Mouse (Mus musculus): Measurements from ENCODE around the gene Pdgfc.

Pdgfc gene

DNA sequence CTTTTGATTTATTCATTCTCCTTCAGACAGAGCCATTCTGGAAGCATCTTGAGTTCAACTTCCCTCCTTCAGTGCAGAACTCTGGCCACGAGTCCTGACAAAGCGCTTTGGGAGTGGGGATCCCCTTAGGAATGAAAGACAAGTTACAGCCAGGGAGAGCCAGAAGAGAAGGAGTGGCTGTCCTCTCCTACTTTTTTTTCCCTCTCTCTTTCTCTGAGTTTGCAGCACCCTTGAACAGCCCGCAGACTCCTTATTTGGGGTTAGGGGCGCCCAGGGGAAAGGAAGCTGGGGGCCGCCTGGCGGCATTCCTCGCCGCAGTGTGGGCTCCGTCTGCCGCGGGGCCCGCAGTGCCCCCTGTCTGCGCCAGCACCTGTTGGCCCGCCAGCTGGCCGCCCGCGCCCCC, at the start of gene Pdgfc:
TSS of gene Pdgfc (plus strand) at position 266 of the 403 bp plus-strand sequence.
- DNase-seq (ENCODE audit: low read depth, low spot score) = no peak

DNA sequence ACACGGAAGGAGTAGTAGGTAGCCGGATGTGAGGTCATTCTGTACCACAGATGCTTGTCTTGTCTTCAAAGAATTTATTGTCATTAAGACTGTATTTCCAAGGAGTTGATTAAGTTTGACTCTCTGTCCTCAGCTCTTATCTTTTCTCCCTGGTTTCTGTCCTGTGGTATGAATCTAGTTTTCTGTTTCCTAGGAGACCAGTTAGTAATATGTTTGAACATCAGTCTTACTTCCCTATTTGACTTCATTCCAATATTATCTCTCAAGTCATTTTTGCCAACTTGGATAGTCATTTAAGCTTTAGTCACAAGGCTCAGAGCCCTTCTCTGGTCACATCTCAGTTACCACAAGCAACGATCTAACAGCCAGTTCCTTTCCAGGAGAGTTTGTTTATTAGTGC, 27.0 kb upstream of the Pdgfc start:
- DNase-seq (ENCODE audit: low read depth, low spot score) = no peak

DNA sequence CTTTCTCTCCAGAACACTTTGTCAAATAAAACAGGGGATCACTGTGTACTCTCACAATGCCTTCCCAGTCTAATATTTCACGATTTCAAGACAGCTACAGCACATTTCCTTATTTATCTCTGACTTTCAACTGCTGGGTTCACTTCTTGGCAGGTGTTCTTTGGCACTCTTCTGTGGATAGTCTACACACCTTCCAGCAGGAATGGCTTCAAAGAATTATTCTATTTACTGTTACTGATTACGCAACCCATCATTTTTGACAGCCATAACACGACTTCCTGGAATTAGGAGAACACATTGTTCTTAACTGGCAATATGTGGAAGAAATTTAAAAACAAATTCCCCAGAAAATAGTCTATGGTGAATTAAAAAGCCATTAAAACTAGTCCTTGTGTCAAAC, 26.3 kb upstream of the Pdgfc start:
- DNase-seq (ENCODE audit: low read depth, low spot score) = no peak

DNA sequence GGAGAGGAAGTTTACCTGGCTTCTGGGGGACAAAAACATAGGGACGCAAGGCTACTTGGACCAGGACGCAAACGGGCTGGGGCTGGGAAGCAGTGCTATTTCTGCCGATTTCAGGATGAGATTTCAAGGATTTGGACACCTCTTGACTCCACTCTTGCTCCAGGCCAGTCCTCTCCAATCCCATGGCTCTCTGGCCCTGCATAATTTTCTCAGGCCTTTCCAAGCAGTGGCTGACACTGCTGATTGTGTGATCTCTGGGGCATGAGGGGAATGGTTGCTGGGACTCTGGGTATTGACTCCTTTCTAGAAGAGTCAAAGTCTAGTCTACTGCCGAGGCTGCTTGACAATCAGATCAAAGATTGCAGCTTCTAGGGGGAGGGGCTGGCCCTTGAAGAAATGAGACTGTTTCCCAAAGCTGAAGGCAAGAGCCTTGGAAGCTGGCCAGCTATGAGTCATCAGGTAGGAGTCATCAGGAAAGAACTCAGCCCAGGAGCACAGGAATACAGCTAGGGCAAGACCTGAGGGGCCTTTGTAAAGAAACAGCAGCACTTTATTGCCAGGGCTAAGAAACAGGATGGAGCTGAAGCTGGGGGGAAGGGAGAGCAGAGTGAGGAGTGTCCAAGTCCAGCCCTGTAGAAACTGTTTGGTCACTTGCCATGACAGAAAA, 18.7 kb upstream of the Pdgfc start:
- DNase-seq (ENCODE audit: low read depth, low spot score) = peak; percentile 82

DNA sequence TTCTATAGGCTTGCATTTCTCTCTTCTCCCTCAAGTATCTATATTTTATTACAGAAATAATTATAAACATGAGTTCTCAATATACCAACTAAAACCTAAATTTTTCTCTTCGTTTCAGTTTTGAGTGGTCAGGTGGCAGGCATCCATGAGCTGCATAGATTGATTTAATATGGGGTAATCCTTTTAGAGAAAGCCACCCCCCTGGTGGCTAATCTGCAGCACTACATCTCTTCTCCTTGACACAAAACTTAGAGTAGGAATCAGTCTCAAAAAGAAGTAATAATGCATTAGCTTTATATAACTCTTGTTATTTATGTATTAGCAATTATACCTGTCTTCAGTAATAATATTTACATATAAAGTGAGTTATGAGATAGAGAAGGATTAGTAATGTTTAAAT, 16.2 kb upstream of the Pdgfc start:
- DNase-seq (ENCODE audit: low read depth, low spot score) = no peak

DNA sequence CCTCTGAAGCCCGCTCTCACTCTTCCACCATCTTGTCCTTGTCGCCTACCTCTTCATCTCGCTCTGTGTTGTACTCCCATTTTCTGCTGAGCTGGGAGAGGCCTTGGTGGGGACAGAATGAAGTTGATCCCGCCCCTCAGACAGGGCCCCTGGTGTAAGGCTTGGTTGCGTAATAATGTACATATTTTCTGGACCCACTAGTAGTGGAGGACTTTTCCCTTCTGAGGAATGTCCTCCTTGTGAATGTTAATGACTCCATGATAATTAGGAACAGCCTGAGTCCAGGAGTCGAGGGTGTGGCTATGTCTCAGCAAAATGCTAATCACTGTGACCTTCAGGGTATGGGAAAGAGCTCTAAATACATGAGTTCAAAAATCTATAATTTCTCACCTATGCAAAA, 14.4 kb upstream of the Pdgfc start:
- no peak for DNase-seq (ENCODE audit: low read depth, low spot score)

DNA sequence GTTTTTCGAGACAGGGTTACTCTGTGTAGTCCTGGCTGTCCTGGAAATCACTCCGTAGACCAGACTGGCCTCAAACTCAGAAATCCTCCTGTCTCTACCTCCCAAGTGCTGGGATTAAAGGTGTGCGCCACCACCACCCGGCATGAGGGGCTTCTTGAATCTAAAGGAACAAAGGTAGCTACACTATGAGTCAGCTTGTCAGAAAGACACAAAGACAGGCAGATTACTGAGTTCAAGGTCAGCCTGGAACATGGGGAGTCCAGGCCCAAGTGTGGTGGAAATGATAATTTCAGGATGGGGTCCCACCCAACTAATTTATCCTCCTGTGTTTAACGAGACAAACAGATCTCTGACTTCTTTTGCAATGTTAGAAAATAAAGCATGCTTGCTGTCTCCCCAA, 13.9 kb upstream of the Pdgfc start:
- DNase-seq (ENCODE audit: low read depth, low spot score) = no peak

DNA sequence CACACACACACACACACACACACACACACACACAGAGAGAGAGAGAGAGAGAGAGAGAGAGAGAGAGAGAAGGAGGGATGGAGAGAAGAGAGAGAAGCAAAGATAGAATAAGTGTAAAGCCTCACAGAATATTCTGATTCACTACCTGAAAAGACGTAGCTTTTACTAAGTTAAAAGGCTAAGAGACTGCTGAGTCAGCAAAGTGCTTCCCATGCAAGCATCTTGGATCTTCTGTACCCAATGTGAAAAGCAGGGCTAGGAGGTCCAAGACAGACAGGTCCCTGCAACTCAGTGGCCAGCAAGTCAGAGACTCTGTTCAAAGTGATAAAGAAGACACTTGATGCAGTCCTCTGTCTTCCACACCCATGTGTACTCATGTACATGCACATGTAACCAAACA, 13.4 kb upstream of the Pdgfc start:
- no peak for DNase-seq (ENCODE audit: low read depth, low spot score)

DNA sequence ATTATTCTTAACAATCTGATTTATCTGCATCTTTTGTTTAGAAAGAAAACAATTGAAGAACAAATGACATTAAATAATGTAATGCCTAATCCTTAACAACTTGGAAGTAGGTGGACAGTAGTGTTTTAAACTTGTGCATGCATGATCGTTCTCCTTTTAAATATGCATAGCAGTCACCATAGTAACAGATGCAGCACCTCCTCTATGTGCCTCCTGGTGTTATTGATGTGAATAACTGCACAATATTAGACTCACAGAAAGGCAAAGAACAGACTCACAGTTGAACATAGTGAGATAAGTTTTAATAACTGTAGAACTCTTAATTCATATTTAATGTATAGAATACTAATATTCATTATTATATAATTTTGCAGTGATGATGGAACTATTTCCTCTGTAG, 12.6 kb upstream of the Pdgfc start:
- DNase-seq (ENCODE audit: low read depth, low spot score) = no peak

DNA sequence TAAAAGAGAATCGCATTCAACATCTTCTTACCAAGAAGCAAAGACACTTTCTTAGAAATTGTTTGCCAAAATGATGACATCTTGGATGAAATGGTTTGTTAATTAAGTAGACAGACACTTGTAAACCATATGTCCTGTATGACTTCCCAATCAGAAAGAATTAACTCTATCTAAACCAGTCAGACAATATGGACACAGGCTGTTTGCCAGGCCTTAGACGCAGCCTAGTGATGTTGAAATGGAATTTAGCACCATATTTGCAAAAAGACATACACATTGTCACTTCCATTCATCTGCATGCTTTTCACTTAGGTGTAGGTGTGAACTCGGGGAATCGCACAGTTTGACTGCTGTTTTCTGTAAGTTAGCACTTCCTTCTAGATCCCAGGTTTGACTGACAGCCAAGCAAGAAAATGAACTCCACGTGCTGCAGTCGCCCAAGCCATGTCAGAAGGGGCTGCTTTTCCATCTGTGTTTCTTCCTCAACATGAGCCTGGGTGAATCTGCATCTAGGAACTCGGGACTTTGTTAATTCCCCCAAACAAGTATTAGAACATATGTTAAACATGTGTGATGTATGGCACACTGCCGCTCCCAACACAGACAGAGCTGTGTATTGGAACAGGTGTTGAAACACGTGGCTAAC, 10.5 kb upstream of the Pdgfc start:
- no peak for DNase-seq (ENCODE audit: low read depth, low spot score)

DNA sequence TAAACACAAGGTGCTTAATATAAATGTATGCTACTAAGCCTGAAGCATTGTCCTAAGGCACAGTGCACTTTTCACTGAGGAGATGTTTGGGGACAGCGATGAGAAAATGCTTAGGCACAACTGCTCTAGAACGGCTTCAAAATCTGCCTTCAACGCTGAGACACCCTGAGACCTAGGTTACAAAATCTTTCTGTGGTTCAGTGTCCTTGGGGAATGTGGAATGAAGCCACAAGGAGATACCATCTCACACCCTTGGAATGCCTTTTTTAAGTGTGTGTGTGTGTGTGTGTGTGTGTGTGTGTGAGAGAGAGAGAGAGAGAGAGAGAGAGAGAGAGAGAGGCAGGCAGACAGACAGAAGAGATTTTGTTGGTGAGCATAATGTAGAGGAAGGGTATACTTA, 7.9 kb upstream of the Pdgfc start:
- no peak for DNase-seq (ENCODE audit: low read depth, low spot score)

DNA sequence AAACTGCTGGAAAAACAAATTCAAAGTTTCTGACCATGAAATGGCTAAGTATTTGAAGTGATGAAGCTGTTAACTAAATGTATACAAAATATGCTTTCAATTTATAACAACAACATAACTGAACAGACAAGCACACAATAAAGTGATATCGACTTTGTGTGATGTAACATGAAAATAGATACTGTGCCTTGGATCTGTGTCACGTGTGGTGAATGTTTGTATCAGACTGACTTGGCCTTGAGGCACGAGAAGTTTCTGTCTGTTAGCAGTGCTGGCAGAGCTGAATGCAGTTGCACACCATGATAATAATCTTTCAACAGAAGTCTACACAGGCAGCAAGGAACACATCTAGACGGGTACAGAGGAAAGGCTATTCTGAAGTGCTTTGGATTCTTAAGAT, 6.9 kb upstream of the Pdgfc start:
- no peak for DNase-seq (ENCODE audit: low read depth, low spot score)

DNA sequence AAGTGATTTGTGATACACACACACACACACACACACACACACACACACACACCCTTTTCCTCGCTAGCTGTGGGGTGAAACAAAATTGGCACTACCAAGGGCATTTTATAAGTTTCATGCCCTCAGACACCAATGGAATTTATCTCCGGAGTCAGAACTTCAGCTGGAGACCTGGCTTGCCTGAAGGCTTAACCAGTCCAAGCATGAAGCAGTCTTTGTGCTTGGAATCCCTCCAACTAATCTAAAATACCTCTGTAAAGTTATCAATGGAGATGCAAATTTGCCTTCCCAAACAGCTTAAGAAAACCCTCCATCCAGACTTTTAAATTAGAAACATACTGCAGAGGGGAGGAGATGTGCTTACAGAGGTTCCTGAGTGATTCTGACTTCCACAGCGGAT, 6.3 kb upstream of the Pdgfc start:
- DNase-seq (ENCODE audit: low read depth, low spot score) = no peak

DNA sequence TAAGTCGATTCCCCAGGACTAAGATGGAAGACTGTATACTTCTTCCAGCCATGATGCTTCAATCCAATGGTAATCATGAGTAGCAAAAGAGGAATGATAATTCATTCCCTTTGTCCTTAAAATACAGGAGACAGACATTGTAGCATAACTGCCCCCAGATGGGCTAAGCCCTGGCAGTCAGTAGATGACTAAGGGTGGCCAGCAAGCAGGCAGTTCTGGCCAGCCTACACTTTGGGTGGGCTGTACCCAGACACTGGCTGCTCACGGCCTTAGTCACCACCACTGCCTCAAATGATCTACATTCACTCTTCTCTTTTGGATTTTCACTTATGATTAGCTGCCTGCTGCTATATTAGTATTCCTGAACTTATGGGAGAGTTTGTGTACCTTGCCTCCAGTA, 5.9 kb upstream of the Pdgfc start:
- no peak for DNase-seq (ENCODE audit: low read depth, low spot score)

DNA sequence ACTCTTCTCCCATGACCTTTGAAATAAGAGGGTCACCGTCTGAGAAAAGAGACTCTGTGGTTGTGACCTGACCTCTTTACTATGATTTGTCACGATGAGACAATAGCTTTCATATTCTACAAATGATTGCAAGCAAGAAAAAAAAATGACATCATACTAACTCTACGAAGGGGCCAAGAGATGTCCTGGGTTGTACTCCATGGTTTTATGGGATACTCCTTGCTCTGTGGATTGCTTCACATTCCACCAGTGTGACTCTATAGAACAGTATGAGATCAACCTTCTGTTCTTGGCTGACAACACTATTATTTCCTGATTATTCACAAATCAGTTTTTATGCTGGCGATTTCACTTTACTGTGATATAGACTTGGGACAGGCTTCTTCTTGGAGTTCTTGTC, 4.2 kb upstream of the Pdgfc start:
- no peak for DNase-seq (ENCODE audit: low read depth, low spot score)

DNA sequence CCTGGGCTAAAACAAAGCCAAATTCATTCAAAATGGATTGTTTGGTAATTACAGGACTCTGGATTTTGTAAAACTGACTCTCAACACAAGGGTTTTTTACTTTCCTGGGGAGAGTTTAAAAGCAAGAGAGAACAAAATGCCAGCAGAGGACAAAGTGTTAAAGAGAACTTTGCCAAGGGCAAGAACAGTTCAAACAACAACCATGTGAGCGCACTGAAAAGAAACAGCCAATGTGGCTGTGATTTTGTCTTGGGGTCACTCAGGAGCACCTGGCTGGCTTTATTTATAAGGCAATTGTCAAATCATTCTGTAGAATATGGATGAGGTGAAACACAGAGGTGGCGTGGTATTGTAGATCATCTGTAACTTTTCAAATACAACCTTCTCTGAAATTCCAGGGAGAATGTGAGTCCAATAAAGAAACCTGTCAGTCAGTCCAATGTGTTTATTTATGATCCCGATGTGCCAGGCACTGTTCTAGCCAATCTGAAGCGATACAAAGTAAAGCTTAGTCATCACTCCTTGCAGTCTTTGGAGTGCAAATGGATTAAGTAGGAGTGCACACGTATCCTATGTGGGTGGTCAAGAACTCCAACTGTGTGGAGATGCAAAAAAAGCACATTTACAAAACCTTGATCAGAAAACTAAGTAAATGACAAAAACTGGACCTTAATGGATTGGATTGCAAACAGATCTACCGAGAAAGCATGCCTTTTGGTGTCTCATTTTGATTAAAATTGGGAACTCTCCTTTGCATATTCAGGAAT, 1.7 kb upstream of the Pdgfc start:
- DNase-seq (ENCODE audit: low read depth, low spot score) = peak; percentile 50

DNA sequence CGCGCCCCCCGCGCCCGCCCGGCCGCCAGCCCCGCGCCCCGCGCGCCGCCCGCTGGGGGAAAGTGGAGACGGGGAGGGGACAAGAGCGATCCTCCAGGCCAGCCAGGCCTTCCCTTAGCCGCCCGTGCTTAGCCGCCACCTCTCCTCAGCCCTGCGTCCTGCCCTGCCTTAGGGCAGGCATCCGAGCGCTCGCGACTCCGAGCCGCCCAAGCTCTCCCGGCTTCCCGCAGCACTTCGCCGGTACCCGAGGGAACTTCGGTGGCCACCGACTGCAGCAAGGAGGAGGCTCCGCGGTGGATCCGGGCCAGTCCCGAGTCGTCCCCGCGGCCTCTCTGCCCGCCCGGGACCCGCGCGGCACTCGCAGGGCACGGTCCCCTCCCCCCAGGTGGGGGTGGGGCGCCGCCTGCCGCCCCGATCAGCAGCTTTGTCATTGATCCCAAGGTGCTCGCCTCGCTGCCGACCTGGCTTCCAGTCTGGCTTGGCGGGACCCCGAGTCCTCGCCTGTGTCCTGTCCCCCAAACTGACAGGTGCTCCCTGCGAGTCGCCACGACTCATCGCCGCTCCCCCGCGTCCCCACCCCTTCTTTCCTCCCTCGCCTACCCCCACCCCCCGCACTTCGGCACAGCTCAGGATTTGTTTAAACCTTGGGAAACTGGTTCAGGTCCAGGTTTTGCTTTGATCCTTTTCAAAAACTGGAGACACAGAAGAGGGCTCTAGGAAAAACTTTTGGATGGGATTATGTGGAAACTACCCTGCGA, 517 bp downstream of the Pdgfc start:
- peak; percentile 52 for DNase-seq (ENCODE audit: low read depth, low spot score)

DNA sequence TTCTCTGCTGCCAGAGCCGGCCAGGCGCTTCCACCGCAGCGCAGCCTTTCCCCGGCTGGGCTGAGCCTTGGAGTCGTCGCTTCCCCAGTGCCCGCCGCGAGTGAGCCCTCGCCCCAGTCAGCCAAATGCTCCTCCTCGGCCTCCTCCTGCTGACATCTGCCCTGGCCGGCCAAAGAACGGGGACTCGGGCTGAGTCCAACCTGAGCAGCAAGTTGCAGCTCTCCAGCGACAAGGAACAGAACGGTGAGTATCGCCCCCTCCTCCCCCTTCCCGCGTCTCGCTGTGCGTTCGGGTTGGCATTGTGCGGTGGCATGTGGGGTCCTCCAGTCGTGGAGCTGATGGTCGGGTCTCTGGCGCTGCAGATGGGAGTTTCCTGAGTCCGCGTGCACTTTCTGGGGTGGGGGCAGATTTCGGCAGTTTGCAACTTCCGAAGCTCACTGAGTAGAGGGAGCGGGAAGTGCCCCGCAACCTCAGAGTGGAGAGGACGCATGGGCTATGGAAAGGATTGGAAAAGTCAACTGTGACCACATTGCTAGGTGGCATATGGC, 1.2 kb downstream of the Pdgfc start:
- DNase-seq (ENCODE audit: low read depth, low spot score) = no peak

DNA sequence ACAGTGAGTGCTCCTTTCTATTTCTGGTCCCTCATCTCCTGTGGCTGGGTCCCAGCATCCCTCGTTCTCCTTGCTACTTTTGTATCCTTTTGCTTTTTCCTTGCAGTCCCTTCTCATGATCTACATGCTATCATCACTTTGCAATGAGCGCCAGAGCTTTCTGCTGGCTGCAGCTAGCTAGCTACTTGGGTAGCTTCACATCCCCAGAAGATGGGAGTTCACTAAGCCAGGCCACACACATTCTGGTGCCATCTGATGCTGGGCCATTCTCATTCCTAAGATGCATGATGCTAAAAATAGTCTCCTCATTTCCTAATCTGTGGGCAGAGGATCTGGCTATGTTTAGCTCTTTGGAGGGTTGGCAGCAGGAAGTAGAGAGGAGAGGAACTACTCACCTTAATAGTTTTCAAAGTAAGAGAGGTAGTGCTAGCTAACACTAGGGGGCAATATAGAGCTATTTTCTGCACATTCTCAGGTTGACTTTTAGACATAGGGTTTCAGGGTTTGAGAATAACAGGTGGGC, 3.0 kb downstream of the Pdgfc start:
- DNase-seq (ENCODE audit: low read depth, low spot score) = peak; percentile 78

DNA sequence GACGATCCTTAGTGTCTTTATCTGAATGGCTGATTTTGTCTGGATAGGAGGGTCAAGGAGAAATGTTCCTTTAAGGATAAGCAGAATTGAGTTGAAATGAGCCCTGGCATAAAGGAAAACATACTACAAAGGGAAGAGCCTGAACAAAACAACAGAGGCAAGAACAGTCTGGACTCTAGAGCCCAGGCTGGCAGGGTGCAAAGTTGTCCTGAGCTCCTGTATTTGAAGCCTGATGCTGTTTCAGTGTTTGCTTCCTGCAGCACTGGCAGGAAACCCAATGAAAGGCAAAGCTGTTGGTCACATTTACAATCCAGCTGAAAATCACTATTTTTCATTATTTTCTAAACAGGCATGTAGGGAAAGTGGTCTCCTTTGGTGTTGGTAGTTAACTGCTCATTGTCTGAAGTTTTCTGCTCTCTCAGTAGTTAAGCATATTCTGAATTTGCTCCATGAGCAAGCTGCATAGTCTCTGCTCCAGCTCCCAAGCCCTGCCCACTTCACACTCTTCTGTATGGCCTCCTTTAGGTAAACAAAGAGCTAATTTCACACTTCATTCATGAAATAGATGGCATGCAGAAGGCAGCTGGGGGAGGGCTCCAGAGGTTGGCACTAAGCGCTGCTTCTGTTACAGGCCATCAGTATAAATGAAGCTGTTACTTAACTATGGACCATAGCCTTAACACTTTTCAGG, 8.6 kb downstream of the Pdgfc start:
- no peak for DNase-seq (ENCODE audit: low read depth, low spot score)

Measured in brain, adult 2 months (tissue).